Mouse (Mus musculus): ENCODE results near the gene Olfr281. TPM values are rescaled to one million over a fixed set of nuclear protein-coding genes. Genes with fewer than 3 reads are reported as not detected.
"Not testable (repeated sequence)": the region's sequence is repeated elsewhere in the genome, so short reads cannot be mapped to it uniquely, and the experiment has no call there.

Olfr281 gene
- not detected in 2 replicates for polyA plus RNA-seq (2016; fragmentation: Nextera tagmentation; extraction: Ambion mirVana)

- Histone ChIP-seq H3K9ac (no peak within 1 kb of the TSS), H3K4me1 (no peaks in the 10 kb centered on the region), H3K27me3 (replicated peaks) (no peaks in the 10 kb centered on the region), H3K36me3 (no peaks in the 10 kb centered on the region), H3K27ac (no peak within 1 kb of the TSS), H3K4me3 (no peak within 1 kb of the TSS), H3K9me3 (replicated peaks) (no peaks in the 10 kb centered on the region), H3K4me2 (no peak within 1 kb of the TSS)
- no peak for ATAC-seq
- WGBS (ENCODE audit: insufficient replicate concordance) = 72% methylated on average over 7 of the region's 7 CpGs
Measured at GRCm38 (mm10) chr15:98452288-98452687, at the start of gene Olfr281. Gene Olfr281, plus strand, starts transcription at chr15:98452588.

GRCm38 (mm10) chr15:98408406-98409060, 43.9 kb upstream of the Olfr281 start:
- H3K27me3 ChIP-seq (replicated peaks) = no peaks in the 10 kb centered on the region
- H3K4me1 ChIP-seq = no peaks in the 10 kb centered on the region
- no peak overlapping the region for H3K4me3 ChIP-seq
- H3K4me2 ChIP-seq = no peak overlapping the region
- ATAC-seq = no peak
- WGBS (ENCODE audit: insufficient replicate concordance) = 58% methylated on average over 17 of the region's 17 CpGs
- H3K27ac ChIP-seq = no peak overlapping the region
- no peak overlapping the region for H3K9ac ChIP-seq
- no peaks in the 10 kb centered on the region for H3K9me3 ChIP-seq (replicated peaks)
- no peaks in the 10 kb centered on the region for H3K36me3 ChIP-seq

- no peak for ATAC-seq
- 78% methylated on average over 2 of the region's 2 CpGs for WGBS (ENCODE audit: insufficient replicate concordance)
- H3K9me3 ChIP-seq (replicated peaks) = no peaks in the 10 kb centered on the region
- no peaks in the 10 kb centered on the region for H3K36me3 ChIP-seq
- H3K4me2 ChIP-seq = no peak overlapping the region
- no peaks in the 10 kb centered on the region for H3K4me1 ChIP-seq
- no peaks in the 10 kb centered on the region for H3K27me3 ChIP-seq (replicated peaks)
- no peak overlapping the region for H3K4me3 ChIP-seq
- no peak overlapping the region for H3K9ac ChIP-seq
- no peak overlapping the region for H3K27ac ChIP-seq
Measured at GRCm38 (mm10) chr15:98409635-98410034, 42.8 kb upstream of the Olfr281 start.

GRCm38 (mm10) chr15:98410249-98410648, 42.1 kb upstream of the Olfr281 start:
- WGBS (ENCODE audit: insufficient replicate concordance) = 79% methylated on average over 9 of the region's 9 CpGs
- no peak overlapping the region for H3K4me2 ChIP-seq
- H3K9me3 ChIP-seq (replicated peaks) = no peaks in the 10 kb centered on the region
- H3K36me3 ChIP-seq = no peaks in the 10 kb centered on the region
- no peaks in the 10 kb centered on the region for H3K27me3 ChIP-seq (replicated peaks)
- no peaks in the 10 kb centered on the region for H3K4me1 ChIP-seq
- no peak overlapping the region for H3K27ac ChIP-seq
- H3K4me3 ChIP-seq = no peak overlapping the region
- ATAC-seq = no peak
- H3K9ac ChIP-seq = no peak overlapping the region

- Histone ChIP-seq H3K4me3 (no peak overlapping the region), H3K36me3 (no peaks in the 10 kb centered on the region), H3K9me3 (replicated peaks) (no peaks in the 10 kb centered on the region), H3K9ac (no peak overlapping the region), H3K27ac (no peak overlapping the region), H3K4me1 (no peaks in the 10 kb centered on the region), H3K27me3 (replicated peaks) (no peaks in the 10 kb centered on the region), H3K4me2 (no peak overlapping the region)
- 39% methylated on average over 4 of the region's 4 CpGs for WGBS (ENCODE audit: insufficient replicate concordance)
- no peak for ATAC-seq
Measured at GRCm38 (mm10) chr15:98415996-98416395, 36.4 kb upstream of the Olfr281 start.

GRCm38 (mm10) chr15:98416802-98417201, 35.6 kb upstream of the Olfr281 start:
- H3K36me3 ChIP-seq; H3K4me3 ChIP-seq; H3K9me3 ChIP-seq (replicated peaks); ATAC-seq; H3K4me2 ChIP-seq; H3K9ac ChIP-seq; H3K27me3 ChIP-seq (replicated peaks); H3K27ac ChIP-seq; H3K4me1 ChIP-seq: not testable (repeated sequence)

- H3K4me2 ChIP-seq; H3K36me3 ChIP-seq; H3K27ac ChIP-seq; H3K9me3 ChIP-seq (replicated peaks); H3K4me3 ChIP-seq; H3K9ac ChIP-seq; H3K4me1 ChIP-seq; ATAC-seq; H3K27me3 ChIP-seq (replicated peaks): not testable (repeated sequence)
- WGBS (ENCODE audit: insufficient replicate concordance) = 86% methylated on average over 1 of the region's 3 CpGs
Measured at GRCm38 (mm10) chr15:98417285-98417684, 35.1 kb upstream of the Olfr281 start.

- Histone ChIP-seq H3K4me2 (no peak overlapping the region), H3K9me3 (replicated peaks) (no peaks in the 10 kb centered on the region), H3K4me1 (no peaks in the 10 kb centered on the region), H3K27ac (no peak overlapping the region), H3K36me3 (no peaks in the 10 kb centered on the region), H3K4me3 (no peak overlapping the region), H3K9ac (no peak overlapping the region), H3K27me3 (replicated peaks) (no peaks in the 10 kb centered on the region)
- ATAC-seq = no peak
- 69% methylated on average over 7 of the region's 7 CpGs for WGBS (ENCODE audit: insufficient replicate concordance)
Measured at GRCm38 (mm10) chr15:98418096-98418495, 34.3 kb upstream of the Olfr281 start.

GRCm38 (mm10) chr15:98420897-98421296, 31.5 kb upstream of the Olfr281 start:
- ATAC-seq = no peak
- 57% methylated on average over 4 of the region's 4 CpGs for WGBS (ENCODE audit: insufficient replicate concordance)
- Histone ChIP-seq H3K36me3 (no peaks in the 10 kb centered on the region), H3K9ac (no peak overlapping the region), H3K4me3 (no peak overlapping the region), H3K4me1 (no peaks in the 10 kb centered on the region), H3K27me3 (replicated peaks) (0 out of 2 replicates have a peak, but pooled peaks cover 5% of the 10 kb centered on the region), H3K27ac (no peak overlapping the region), H3K9me3 (replicated peaks) (no peaks in the 10 kb centered on the region), H3K4me2 (no peak overlapping the region)

- 65% methylated on average over 14 of the region's 14 CpGs for WGBS (ENCODE audit: insufficient replicate concordance)
- ATAC-seq = no peak
Measured at GRCm38 (mm10) chr15:98424326-98424725, 28.1 kb upstream of the Olfr281 start.

GRCm38 (mm10) chr15:98424753-98425152, 27.6 kb upstream of the Olfr281 start:
- H3K4me2 ChIP-seq = no peak overlapping the region
- no peak overlapping the region for H3K4me3 ChIP-seq
- no peak overlapping the region for H3K9ac ChIP-seq
- H3K27ac ChIP-seq = no peak overlapping the region
- H3K9me3 ChIP-seq (replicated peaks) = no peaks in the 10 kb centered on the region
- no peaks in the 10 kb centered on the region for H3K4me1 ChIP-seq
- WGBS (ENCODE audit: insufficient replicate concordance) = 50% methylated on average over 6 of the region's 6 CpGs
- 0 out of 2 replicates have a peak, but pooled peaks cover 5% of the 10 kb centered on the region for H3K27me3 ChIP-seq (replicated peaks)
- H3K36me3 ChIP-seq = no peaks in the 10 kb centered on the region
- no peak for ATAC-seq

More at GRCm38 (mm10) chr15:98424326-98424725, 28.1 kb upstream of the Olfr281 start:
- Histone ChIP-seq H3K27ac (no peak overlapping the region), H3K4me1 (no peaks in the 10 kb centered on the region), H3K9ac (no peak overlapping the region), H3K4me2 (no peak overlapping the region), H3K9me3 (replicated peaks) (no peaks in the 10 kb centered on the region), H3K4me3 (no peak overlapping the region), H3K27me3 (replicated peaks) (0 out of 2 replicates have a peak, but pooled peaks cover 5% of the 10 kb centered on the region), H3K36me3 (no peaks in the 10 kb centered on the region)

- no peak overlapping the region for H3K9ac ChIP-seq
- 71% methylated on average over 7 of the region's 7 CpGs for WGBS (ENCODE audit: insufficient replicate concordance)
- no peak overlapping the region for H3K4me2 ChIP-seq
- 0 out of 2 replicates have a peak, but pooled peaks cover 5% of the 10 kb centered on the region for H3K27me3 ChIP-seq (replicated peaks)
- H3K4me1 ChIP-seq = no peaks in the 10 kb centered on the region
- ATAC-seq = no peak
- H3K27ac ChIP-seq = no peak overlapping the region
- H3K9me3 ChIP-seq (replicated peaks) = no peaks in the 10 kb centered on the region
- no peaks in the 10 kb centered on the region for H3K36me3 ChIP-seq
- H3K4me3 ChIP-seq = no peak overlapping the region
Measured at GRCm38 (mm10) chr15:98425188-98425587, 27.2 kb upstream of the Olfr281 start.

- H3K27ac ChIP-seq; H3K9ac ChIP-seq; H3K4me3 ChIP-seq; H3K36me3 ChIP-seq; H3K4me1 ChIP-seq; H3K4me2 ChIP-seq; H3K9me3 ChIP-seq (replicated peaks); ATAC-seq; H3K27me3 ChIP-seq (replicated peaks): not testable (repeated sequence)
- 71% methylated on average over 5 of the region's 5 CpGs for WGBS (ENCODE audit: insufficient replicate concordance)
Measured at GRCm38 (mm10) chr15:98430925-98431324, 21.5 kb upstream of the Olfr281 start, which contains the start of gene Olfr282. Gene Olfr282, plus strand, starts transcription at chr15:98431225.
